In the genomic region with DNA sequence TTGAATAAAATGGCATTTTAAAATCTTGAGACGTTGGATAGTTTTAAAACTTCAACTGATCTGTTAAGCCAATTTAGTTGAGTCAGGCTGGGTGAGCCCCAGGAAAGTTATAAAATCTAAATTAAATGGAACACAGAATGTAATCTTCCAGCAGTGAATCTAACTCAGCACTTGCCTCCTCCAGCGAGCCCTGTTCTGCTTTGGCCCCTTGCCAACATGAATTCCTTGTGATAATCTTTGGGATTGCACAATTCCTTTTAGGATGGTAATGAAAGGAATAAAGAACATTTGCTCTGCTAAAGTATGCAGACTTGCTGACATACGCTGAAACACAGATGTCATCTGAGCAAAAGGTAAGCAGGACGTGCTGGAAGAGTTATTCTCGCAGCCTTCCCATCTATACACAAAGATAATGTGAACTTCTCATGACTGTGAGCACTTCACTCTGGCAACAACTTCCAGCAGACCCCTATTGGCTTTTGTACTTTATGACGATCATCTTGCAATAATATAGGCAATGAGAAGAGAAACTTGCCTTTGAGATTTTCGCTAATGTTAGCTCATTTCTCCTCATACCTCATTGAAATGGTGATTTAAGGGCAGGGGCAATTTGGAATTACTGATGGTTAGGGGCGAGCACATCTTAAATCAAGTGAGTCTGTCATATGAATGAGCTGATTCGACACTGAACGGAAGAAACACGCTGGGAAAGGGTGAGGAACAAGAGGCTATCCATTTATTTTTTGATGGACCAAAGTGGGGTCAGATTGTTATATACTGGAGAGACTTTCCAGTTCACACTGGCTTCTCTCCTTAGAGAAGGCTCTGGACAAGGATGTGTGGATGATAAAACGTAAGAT, we compare ENCODE assay signal across 11 mouse cellular contexts.
DNase-seq lines count a peak whose midpoint lies in the region; ATAC-seq and TF ChIP-seq lines count a peak whose summit lies in the region.
"Had no signal": no experiment of that assay in that cellular context is flagged by ENCODE, and none has a peak within 500 bp of the region (broad histone marks: within the 10 kb centered on the region; RNA-seq: fewer than 3 reads in every experiment).

No protein-coding gene starts in this region.

- no peak for ATAC-seq in kidney, postnatal 0 days (replicated peaks; ENCODE audit: low FRiP score, low read depth)
- no peak for ATAC-seq in kidney, embryonic 15.5 days (replicated peaks; ENCODE audit: low FRiP score)

- H3K9me3 ChIP-seq in kidney, postnatal 0 days (replicated peaks; ENCODE audit: low read length), result no peaks in the 10 kb centered on the region
- no peaks in the 10 kb centered on the region for H3K9me3 ChIP-seq in kidney, embryonic 15.5 days (replicated peaks)

- no peaks in the 10 kb centered on the region for H3K27me3 ChIP-seq in kidney, postnatal 0 days (ENCODE audit: insufficient read depth, low read length)
- H3K27me3 ChIP-seq in kidney, embryonic 15.5 days, result no peaks in the 10 kb centered on the region

- no peak overlapping the region for H3K4me3 ChIP-seq in kidney, postnatal 0 days (replicated peaks; ENCODE audit: low read depth, low read length)
- no peak overlapping the region for H3K4me3 ChIP-seq in kidney, embryonic 15.5 days (replicated peaks)

- DNase-seq in adrenal gland, adult 2 months, result peak; percentile 8
- no peak for DNase-seq in adrenal gland, postnatal 4 days (ENCODE audit: low spot score in 2 of 2)
- DNase-seq in kidney, postnatal 0 days (ENCODE audit: low spot score), result peak; percentile 34
- DNase-seq in urinary bladder, postnatal 14 days (ENCODE audit: low spot score), result peak; percentile 57
- no peak for DNase-seq in urinary bladder, postnatal 4 days (ENCODE audit: low spot score in 2 of 2)
- peak; percentile 18 for DNase-seq in mesoderm, embryonic 11.5 days (ENCODE audit: low read depth, low spot score)
- no peak for DNase-seq in natural killer cell, adult 2 months (ENCODE audit: low spot score in 2 of 2)
- DNase-seq: cerebellum, adult 2 months; thymus, postnatal 25 days had no signal

- H3K4me2 ChIP-seq in kidney, postnatal 0 days (ENCODE audit: low read length), result no peak overlapping the region
- H3K4me2 ChIP-seq in kidney, embryonic 15.5 days, result no peak overlapping the region

- 65% methylated on average over 12 of the region's 12 CpGs for WGBS in kidney, postnatal 0 days
- WGBS in kidney, embryonic 15.5 days, result 59% methylated on average over 12 of the region's 12 CpGs

- no peaks in the 10 kb centered on the region for H3K36me3 ChIP-seq in kidney, postnatal 0 days (ENCODE audit: insufficient read depth, low read length)
- H3K36me3 ChIP-seq in kidney, embryonic 15.5 days, result no peaks in the 10 kb centered on the region

- H3K27ac ChIP-seq in kidney, postnatal 0 days, result no peak overlapping the region
- no peak overlapping the region for H3K27ac ChIP-seq in kidney, embryonic 15.5 days
- H3K27ac ChIP-seq: macrophage had no signal

- no peak overlapping the region for H3K9ac ChIP-seq in kidney, postnatal 0 days (ENCODE audit: low read depth, low read length)
- H3K9ac ChIP-seq in kidney, embryonic 15.5 days, result no peak overlapping the region

- no peak for TF ChIP-seq CTCF in kidney, postnatal 0 days (IDR thresholded peaks at IDR 0.05; ENCODE audit: low read depth)

- no peaks in the 10 kb centered on the region for H3K4me1 ChIP-seq in kidney, postnatal 0 days (replicated peaks; ENCODE audit: insufficient read depth, low read length)
- no peaks in the 10 kb centered on the region for H3K4me1 ChIP-seq in kidney, embryonic 15.5 days

Comparison
In these comparisons a context has a peak if more than half of its experiments do, and no peak if none do; other contexts are left out.
1. DNase-seq: peak in adrenal gland, adult 2 months (single experiment), kidney, postnatal 0 days (single experiment), urinary bladder, postnatal 14 days (single experiment) and mesoderm, embryonic 11.5 days (single experiment); none in adrenal gland, postnatal 4 days (0 of 2), urinary bladder, postnatal 4 days (0 of 2) and natural killer cell, adult 2 months (0 of 2).